Mouse (Mus musculus) forebrain, embryonic 16.5 days (tissue): ENCODE measurements at regions not wholly inside any gene's neighbourhood (a gene's known extent, or its start where the extent isn't known, plus 50 kb on each side); places are given as distances from the start of the nearest gene placed in this dataset.

Source experiments
- ATAC-seq: fragments of 200-750 bp; cut with Nextera tagmentation; 2 replicates; pipeline ENCODE4 v1.8.0; 2017; ENCODE audit warnings: mild to moderate bottlenecking, moderate library complexity
- H3K27ac ChIP-seq: fragments of 300-500 bp; sonication (generic); 2 replicates; pipeline ENCODE4 v1.5.1; 2014; ENCODE audit warnings: low read length, control low read depth
- H3K27me3 ChIP-seq: fragments of 300-500 bp; sonication (generic); replicated peaks from 2 replicates; pipeline ENCODE4 v1.6.1; 2014; ENCODE audit warnings: low read length; ENCODE audit not compliant: control insufficient read depth, insufficient read depth
- H3K36me3 ChIP-seq: fragments of 300-500 bp; sonication (generic); 2 replicates; pipeline ENCODE4 v1.6.1; 2014; ENCODE audit not compliant: control insufficient read depth, insufficient read depth
- H3K4me1 ChIP-seq: fragments of 300-500 bp; sonication (generic); replicated peaks from 2 replicates; pipeline ENCODE4 v1.6.1; 2014; ENCODE audit warnings: low read length; ENCODE audit not compliant: control insufficient read depth, insufficient read depth
- H3K4me2 ChIP-seq: fragments of 300-500 bp; sonication (generic); 2 replicates; pipeline ENCODE4 v1.6.1; 2014; ENCODE audit warnings: mild to moderate bottlenecking, low read length, control low read depth
- H3K4me3 ChIP-seq: fragments of 300-500 bp; sonication (generic); replicated peaks from 2 replicates; pipeline ENCODE4 v1.5.1; 2014; ENCODE audit warnings: mild to moderate bottlenecking, low read length, control low read depth
- H3K9ac ChIP-seq: fragments of 300-500 bp; sonication (generic); replicated peaks from 2 replicates; pipeline ENCODE4 v1.6.1; 2014; ENCODE audit warnings: low read depth, low read length, control low read depth
- H3K9me3 ChIP-seq: fragments of 300-500 bp; sonication (generic); 2 replicates; pipeline ENCODE4 v1.6.1; 2016; ENCODE audit warnings: low read length; ENCODE audit not compliant: control insufficient read depth
- WGBS: fragments of 180-500 bp; shearing (Covaris S2); extraction: QIAGEN DNeasy Blood & Tissue Kit; methylation state at CpG from one replicate; pipeline ENCODE4 v1.1.7; 2014; 5-methylcytosine and 5-hydroxymethylcytosine counted together

DNA sequence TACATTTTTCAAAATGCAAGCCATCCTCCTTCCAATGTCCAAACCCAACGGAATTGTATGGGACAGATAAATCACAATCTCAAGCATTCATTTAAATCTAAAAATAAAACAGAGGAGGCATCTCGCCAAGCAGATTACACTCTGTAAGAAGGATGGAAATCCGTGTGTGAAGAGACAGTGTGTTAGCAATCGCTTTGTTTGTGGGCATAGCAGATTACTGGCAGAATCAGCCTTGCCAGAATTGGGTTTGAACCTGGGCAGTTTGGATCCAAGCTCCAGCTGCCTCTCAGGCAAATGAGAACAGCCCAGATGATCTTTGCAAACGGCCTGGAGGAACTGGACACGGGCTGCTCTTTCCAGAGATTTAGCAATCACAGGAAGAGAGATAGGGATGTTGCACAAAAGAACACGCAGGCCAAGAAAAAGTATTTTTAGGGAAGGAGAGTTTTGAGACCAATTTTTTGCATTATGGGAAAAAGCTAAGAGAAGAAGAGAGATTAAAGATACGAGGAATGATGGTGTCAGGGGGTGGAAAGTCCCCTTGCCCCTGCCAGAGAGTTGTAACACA lies 2310.1 kb upstream of the Gm7489 start:
- no peaks in the 10 kb centered on the region for H3K27me3 ChIP-seq
- no peaks in the 10 kb centered on the region for H3K4me1 ChIP-seq
- no peak overlapping the region for H3K4me3 ChIP-seq
- H3K36me3 ChIP-seq = no peaks in the 10 kb centered on the region
- H3K9ac ChIP-seq = no peak overlapping the region
- no peak for ATAC-seq
- no peak overlapping the region for H3K27ac ChIP-seq
- 75% methylated on average over 8 of the region's 8 CpGs for WGBS
- H3K4me2 ChIP-seq = no peak overlapping the region
- H3K9me3 ChIP-seq = no peaks in the 10 kb centered on the region

DNA sequence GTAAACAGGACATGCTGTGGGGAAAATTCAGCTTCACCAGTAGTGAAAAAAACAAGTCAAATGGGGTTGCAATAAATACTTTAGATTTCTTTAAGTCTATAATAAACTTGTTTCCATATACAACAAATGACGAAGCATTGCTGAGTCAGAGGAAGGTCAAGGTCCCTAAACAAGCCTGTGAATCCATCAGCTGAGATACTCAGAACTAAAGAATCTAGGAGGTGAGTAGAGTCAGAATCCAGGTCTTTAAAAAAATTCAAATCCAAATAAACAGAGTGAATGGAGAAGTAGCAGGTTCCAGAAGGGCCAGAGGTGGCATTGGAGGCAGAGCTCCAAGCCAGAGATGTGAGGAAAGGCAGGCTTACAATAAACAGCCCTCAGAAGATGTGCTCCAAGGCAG lies 2301.1 kb upstream of the Gm7489 start:
- H3K4me3 ChIP-seq = no peak overlapping the region
- WGBS = 81% methylated on average over 1 of the region's 1 CpGs
- H3K27me3 ChIP-seq = no peaks in the 10 kb centered on the region
- no peak overlapping the region for H3K4me2 ChIP-seq
- no peaks in the 10 kb centered on the region for H3K9me3 ChIP-seq
- no peak overlapping the region for H3K27ac ChIP-seq
- H3K36me3 ChIP-seq = no peaks in the 10 kb centered on the region
- ATAC-seq = no peak
- no peak overlapping the region for H3K9ac ChIP-seq
- H3K4me1 ChIP-seq = no peaks in the 10 kb centered on the region

DNA sequence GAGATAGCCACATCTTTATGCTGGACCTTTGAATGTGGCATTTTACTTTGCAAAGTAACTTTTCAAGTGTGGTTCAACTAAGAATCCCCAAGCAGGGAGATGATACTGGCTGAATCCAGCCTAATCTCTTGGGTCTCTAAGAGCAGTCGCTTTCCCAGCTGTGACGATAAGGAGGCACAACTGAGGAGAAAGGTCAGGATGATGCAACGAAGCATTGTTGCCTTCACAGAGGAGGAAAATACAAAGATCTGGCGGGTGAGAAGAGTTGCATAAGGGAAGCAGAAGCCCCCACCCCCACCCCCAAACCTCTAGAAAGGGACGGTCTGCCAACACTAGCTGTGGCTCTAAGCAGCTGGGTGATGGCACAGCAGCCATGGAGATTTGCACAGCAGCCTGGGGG lies 2298.6 kb upstream of the Gm7489 start:
- H3K4me2 ChIP-seq = no peak overlapping the region
- H3K27ac ChIP-seq = no peak overlapping the region
- H3K4me3 ChIP-seq = no peak overlapping the region
- WGBS = 79% methylated on average over 5 of the region's 5 CpGs
- H3K4me1 ChIP-seq = no peaks in the 10 kb centered on the region
- H3K27me3 ChIP-seq = no peaks in the 10 kb centered on the region
- H3K9ac ChIP-seq = no peak overlapping the region
- H3K36me3 ChIP-seq = no peaks in the 10 kb centered on the region
- no peaks in the 10 kb centered on the region for H3K9me3 ChIP-seq
- no peak for ATAC-seq

- Histone ChIP-seq H3K36me3 (no peaks in the 10 kb centered on the region), H3K4me2 (peak overlapping the region; percentile 44), H3K27ac (no peak overlapping the region), H3K9me3 (no peaks in the 10 kb centered on the region), H3K4me1 (peaks cover 12% of the 10 kb centered on the region), H3K27me3 (no peaks in the 10 kb centered on the region), H3K4me3 (peak overlapping the region; percentile 17), H3K9ac (peak overlapping the region; percentile 33; the same call in 1 of the 2 replicates)
- peak; percentile 64 for ATAC-seq
- 34% methylated on average over 17 of the region's 17 CpGs for WGBS
Observed at GRCm38 (mm10) chr15:51591406-51592068, 2293.2 kb upstream of the Gm7489 start.

- peak; percentile 47 for ATAC-seq
- H3K9ac ChIP-seq = peak overlapping the region; percentile 33; the same call in 1 of the 2 replicates
- peaks cover 12% of the 10 kb centered on the region for H3K4me1 ChIP-seq
- WGBS = 25% methylated on average over 9 of the region's 9 CpGs
- H3K4me3 ChIP-seq = peak overlapping the region; percentile 17
- H3K9me3 ChIP-seq = no peaks in the 10 kb centered on the region
- H3K4me2 ChIP-seq = peak overlapping the region; percentile 44
- no peak overlapping the region for H3K27ac ChIP-seq
- no peaks in the 10 kb centered on the region for H3K27me3 ChIP-seq
- no peaks in the 10 kb centered on the region for H3K36me3 ChIP-seq
Observed at GRCm38 (mm10) chr15:51592069-51592435, 2292.7 kb upstream of the Gm7489 start.

- H3K27me3 ChIP-seq = no peaks in the 10 kb centered on the region
- no peak overlapping the region for H3K27ac ChIP-seq
- 79% methylated on average over 13 of the region's 13 CpGs for WGBS
- H3K4me3 ChIP-seq = no peak overlapping the region
- ATAC-seq = no peak
- H3K4me1 ChIP-seq = peaks cover 12% of the 10 kb centered on the region
- H3K9me3 ChIP-seq = no peaks in the 10 kb centered on the region
- no peaks in the 10 kb centered on the region for H3K36me3 ChIP-seq
- no peak overlapping the region for H3K4me2 ChIP-seq
- no peak overlapping the region for H3K9ac ChIP-seq
Observed at GRCm38 (mm10) chr15:51592511-51593498, 2291.9 kb upstream of the Gm7489 start.

DNA sequence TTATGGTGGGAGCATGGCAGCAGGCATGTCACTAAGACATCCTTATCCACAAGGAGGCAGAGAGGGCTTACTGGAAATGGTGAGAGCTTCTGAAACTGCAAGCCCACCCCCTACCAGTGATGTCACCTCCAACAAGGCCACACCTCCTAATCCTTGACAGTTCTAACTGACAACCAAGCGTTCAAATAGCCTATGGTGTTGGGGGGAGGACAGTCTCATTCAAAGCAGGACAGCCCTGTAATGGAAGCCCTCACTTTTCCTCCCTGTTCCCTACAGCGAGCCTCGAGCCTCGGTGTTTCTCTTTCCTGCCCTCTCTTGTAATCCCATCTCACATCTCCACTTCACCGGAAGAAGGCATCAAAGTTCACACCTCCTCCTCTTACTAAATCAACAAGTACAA lies 2290.6 kb upstream of the Gm7489 start:
- peaks cover 12% of the 10 kb centered on the region for H3K4me1 ChIP-seq
- WGBS = 79% methylated on average over 5 of the region's 5 CpGs
- no peak overlapping the region for H3K4me3 ChIP-seq
- no peak for ATAC-seq
- no peak overlapping the region for H3K4me2 ChIP-seq
- H3K9ac ChIP-seq = no peak overlapping the region
- H3K27ac ChIP-seq = no peak overlapping the region
- no peaks in the 10 kb centered on the region for H3K27me3 ChIP-seq
- no peaks in the 10 kb centered on the region for H3K9me3 ChIP-seq
- H3K36me3 ChIP-seq = no peaks in the 10 kb centered on the region

- H3K4me3 ChIP-seq = no peak overlapping the region
Observed at GRCm38 (mm10) chr15:51595655-51596054, 2289.1 kb upstream of the Gm7489 start.

GRCm38 (mm10) chr15:51597841-51598240 lies 2286.9 kb upstream of the Gm7489 start:
- H3K9ac ChIP-seq = no peak overlapping the region
- peaks cover 4% of the 10 kb centered on the region for H3K4me1 ChIP-seq
- WGBS = 82% methylated on average over 3 of the region's 3 CpGs
- ATAC-seq = no peak
- no peak overlapping the region for H3K4me3 ChIP-seq
- H3K27me3 ChIP-seq = no peaks in the 10 kb centered on the region
- no peaks in the 10 kb centered on the region for H3K9me3 ChIP-seq
- H3K4me2 ChIP-seq = no peak overlapping the region
- H3K36me3 ChIP-seq = no peaks in the 10 kb centered on the region
- H3K27ac ChIP-seq = no peak overlapping the region

More at GRCm38 (mm10) chr15:51595655-51596054, 2289.1 kb upstream of the Gm7489 start:
- Histone ChIP-seq H3K9ac (no peak overlapping the region), H3K4me2 (no peak overlapping the region), H3K36me3 (no peaks in the 10 kb centered on the region), H3K27me3 (no peaks in the 10 kb centered on the region), H3K27ac (no peak overlapping the region), H3K9me3 (no peaks in the 10 kb centered on the region), H3K4me1 (peaks cover 12% of the 10 kb centered on the region)
- 82% methylated on average over 1 of the region's 1 CpGs for WGBS
- ATAC-seq = no peak
